Mouse (Mus musculus) layer of hippocampus, postnatal 10 days (tissue): ENCODE measurements at regions not wholly inside any gene's neighbourhood (a gene's known extent, or its start where the extent isn't known, plus 50 kb on each side); places are given as distances from the start of the nearest gene placed in this dataset.

Experiments used
- DNase-seq, 2 experiments: peaks; one replicate each; pipeline ENCODE4 v3.0.0; 2021; ENCODE audit warnings: low spot score in 2 of 2

DNA sequence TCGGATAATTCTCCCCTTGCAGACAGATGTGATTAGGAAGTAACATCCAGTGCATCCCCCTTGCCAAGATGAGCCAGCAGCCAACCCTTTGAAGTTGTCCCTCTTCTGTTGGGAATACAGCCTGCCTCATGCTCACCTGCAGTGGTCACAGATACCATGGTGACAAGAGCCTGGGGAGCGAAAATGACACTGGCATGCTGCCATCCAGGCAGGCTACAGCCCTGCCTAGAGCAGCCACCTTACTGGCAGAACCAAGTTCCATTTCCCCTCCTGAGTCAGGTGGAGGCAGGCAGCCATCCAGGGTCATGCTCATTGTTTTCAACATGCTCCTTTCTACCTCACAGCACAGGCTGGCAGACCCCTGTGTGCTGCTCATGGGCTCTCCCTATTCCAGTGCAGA is 661.6 kb downstream of the Defb40 start:
- DNase-seq = no peak

DNA sequence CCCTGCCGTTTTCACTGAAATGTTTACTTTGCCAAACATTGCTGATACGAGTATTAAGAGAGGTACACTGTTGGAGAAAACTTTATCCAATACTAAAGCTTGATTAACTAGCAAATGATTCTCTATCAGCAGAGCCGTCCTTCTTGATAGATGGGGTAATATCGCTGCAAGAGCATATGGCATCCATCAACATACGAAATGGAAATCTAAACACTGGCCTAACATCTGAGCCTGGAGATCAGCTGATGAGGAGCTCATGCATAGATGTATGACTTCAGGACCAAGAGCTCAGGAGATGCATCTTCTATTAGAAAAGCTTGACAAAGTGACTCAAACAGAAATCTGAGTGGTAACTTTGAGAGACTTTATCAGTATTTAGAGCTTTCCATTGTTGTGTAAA is 666.5 kb downstream of the Defb40 start:
- DNase-seq = no peak

DNA sequence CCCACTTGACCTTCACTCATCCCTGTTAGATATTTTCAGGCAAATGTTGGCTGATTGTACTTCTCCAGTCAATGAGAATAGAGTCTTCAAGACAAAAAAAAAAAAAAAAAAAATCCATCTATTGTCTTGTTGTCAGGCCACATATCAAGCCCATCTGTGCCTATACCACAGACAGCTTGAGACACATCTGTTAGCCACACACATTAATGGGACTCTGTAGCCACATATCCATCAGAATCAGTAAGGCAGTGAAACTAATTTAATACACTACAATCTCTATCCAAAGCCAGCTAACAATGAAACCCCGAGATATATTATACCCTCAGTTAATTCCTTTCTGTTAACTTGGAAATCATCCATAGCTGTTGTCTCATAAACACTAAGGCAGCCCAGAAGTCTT is 667.1 kb downstream of the Defb40 start:
- no peak for DNase-seq

DNA sequence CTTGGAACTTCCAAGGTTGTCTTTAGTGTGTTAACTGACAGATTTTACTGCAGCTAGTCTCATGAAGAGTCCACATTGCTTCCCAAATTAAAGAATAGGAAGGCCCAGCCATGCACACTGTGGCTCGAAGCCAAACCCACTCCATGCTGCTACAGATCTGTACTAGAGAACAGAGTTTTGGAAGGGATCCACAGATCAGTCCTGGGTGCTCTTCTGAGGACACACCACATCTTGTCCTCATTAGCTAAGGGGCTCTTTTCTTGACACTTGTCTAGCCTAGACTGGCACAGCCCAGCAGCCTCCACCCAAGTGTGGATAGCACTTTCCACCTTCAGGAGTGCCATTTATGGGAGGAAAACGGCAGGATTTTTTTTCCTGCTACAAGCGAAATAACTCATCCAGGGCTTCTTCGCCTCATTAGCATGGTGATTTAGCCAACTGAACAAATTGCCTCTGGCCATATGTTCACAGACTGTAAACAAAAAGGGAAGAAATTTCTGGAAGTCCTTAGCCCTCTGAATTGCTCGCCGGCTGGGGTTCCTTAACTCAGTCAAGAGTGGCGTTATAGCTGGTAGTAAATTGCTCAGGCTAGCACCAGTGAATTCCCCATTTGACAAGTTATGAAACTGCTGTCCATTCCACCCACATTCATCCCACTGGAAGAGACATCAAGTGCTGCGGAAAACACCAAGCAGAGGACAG is 690.4 kb downstream of the Defb40 start:
- peak in 1 of 2 experiments; percentile 20 for DNase-seq

DNA sequence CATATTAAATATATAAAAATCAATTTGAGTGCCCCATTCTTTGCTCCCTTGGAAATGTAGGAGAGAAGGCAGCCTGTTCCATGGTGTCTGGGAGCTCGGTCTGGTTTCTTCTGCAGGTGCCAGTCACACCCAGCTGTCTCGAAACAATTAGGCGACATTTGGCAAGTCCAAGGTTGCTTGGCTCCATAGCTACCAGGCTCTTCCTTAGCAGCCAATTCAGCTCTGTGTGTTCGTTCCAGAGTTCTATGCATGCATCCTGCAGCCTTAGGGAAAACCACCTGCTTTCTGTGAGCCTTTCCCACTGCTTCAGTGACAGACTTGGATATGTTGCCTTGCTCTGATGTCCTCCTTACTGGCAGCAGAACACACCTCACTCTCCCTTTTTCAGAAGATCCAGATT is 698.1 kb downstream of the Defb40 start:
- peak; percentile 7 to 16 for DNase-seq

DNA sequence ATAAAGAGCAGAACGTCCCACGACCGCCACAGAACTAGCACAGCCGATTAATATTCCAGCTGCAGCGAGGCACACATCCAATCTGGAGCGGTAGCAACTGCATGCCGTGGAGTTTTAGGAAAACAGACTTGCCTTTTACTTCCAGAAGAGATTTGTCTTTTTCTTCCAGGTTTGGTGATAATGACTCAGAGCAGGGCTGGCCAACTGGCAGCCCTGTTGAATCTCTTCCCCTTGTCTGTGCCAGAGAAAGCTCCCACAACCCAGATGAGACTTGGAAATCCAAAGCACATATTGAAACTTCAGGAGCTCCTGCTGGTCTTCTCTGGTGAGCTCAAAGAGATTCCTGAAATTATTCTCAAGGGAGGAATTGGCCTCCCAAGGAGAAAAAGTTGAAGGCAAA is 709.8 kb downstream of the Defb40 start:
- DNase-seq = peak; percentile 13 to 29

DNA sequence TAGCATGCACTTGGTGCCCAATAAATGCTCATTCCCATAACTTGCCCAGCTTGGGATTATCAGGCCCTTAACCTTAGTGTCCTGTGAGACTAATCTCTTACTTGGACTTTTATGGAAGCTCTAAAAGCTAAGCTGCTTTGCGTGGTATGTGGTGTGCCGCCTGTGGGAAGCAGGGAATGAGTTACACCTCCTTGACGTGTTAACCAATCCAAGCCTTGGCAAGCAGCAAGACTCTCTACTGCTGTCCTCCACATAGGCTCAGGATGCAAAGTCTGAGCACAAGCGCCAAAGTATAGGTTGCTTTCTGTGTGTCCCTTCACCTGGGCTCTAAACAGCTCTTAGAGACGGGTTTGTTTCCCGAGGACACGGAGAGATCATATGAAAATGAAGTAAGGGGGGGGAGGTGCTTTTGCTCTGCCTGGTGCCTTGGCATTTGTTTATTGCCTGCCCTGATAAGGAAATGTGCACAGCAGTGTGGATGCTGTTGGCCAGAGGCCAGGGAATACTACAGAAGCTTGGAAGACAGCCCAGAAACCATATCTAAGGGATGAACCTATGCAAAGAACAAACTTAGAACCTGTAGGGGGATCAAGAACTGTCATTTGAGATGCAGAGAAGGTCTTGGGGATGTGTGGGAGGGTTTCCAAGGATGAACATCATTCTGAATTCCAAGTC is 719.6 kb downstream of the Defb40 start:
- DNase-seq = no peak

DNA sequence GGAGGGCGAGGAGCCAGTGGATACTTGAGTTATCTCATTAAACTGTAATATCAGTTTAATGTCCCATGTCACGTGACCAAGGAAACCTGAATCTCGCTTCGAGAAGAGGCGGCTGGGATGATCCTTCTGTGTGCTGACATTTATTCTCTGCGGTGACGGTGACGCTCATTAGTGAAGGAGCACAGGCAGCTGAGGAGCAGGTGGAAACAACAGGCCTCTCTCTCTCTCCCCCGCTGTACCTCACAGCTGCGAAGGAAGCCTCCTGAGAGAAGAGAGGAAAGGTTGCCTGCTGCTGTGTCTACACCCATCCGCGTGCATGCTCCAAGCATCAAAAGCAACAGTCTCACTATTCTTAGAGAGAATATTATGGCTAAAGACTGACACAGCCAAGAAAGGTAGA is 731.8 kb downstream of the Defb40 start:
- DNase-seq = no peak

DNA sequence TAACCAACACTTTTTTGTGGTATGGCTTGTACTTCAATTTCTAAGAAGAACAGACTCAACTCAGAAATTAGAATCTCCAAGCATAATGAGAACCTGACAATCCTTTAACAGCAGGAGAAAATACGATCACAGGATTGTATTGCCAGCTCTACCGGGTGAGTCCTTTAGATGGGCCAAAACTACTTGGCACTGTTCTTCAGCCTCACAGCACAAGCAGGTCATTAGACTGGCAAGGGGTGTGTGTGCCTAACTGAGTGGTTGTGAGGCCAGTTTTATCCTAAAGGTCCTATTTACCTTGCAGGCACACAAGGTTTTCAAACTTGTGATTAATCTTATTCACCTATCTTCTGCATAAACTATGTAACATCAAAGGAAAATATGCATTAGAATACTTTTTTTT is 760.5 kb downstream of the Defb40 start:
- no peak for DNase-seq

DNA sequence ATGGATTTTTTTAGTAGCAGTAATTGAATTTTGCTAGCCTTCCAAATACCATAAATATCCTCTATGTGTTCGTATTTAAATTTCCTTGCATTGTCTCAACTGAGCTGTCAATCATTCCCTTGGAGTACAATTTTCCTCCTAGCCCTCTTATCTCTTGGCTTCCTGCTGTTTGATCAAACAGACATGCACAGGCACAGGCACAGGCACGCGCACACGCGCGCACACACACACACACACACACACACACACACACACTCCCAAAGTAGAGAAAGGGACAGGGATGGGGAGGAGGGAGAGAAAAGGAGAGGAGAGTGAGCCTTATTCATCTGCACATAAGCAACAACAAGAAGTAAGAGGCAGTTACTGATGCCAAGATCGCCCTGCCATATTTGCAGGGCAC is 760.9 kb downstream of the Defb40 start:
- DNase-seq = no peak

DNA sequence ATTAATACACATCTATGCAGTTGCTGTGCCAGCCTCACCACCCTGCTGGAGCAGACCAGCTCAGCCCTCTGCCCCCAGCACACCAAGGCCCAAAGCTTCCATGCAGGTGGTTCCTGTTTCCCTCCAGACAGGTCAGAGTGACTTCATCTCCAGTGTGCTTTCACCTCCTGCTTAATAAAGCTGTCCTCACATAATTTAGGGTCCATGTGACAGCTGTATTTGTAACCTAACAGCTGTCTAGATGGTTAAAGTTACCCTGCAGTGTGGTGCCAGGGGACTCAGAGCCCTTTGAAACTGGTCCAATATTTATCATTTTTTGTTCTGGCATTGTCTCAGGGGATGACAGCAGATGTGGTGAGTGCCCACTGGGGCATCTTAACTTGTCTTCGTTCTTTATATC is 761.5 kb downstream of the Defb40 start:
- no peak for DNase-seq

DNA sequence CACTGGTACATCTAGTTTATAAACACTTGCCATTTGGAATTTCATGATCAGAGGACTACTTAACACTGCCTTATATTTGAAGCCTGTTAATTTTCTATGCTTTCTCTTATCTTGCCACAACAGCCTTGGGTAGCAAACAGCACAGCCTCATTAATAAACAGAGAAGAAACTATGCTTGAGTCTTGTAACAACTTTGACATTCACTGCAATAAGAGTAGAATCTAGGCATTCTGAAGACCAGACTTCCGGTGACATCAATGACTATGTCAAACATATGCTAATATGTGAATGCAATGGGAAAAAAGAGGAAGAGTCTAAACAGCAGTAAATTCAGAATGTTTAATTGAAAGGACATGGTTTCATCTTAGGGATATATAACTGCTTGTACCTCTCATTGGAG is 768.0 kb downstream of the Defb40 start:
- no peak for DNase-seq

DNA sequence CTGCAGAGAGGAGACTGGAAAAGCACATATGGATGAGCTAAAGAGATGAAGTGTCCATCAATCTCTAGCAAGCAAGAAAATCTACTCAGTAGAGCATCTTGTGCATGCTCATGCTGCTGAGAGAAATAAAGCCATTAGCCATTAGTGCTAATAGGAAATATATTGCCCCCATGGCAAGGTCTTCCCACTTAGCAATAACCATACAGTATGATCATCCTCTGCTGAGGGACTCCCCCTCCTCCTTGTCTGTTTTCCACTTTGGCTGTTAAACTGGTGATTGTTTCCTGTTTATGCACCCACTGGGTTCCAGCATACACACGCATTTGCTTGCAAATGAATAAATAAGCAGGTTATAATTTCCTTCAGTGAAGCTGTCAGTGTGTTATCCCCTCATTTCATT is 769.4 kb downstream of the Defb40 start:
- no peak for DNase-seq

DNA sequence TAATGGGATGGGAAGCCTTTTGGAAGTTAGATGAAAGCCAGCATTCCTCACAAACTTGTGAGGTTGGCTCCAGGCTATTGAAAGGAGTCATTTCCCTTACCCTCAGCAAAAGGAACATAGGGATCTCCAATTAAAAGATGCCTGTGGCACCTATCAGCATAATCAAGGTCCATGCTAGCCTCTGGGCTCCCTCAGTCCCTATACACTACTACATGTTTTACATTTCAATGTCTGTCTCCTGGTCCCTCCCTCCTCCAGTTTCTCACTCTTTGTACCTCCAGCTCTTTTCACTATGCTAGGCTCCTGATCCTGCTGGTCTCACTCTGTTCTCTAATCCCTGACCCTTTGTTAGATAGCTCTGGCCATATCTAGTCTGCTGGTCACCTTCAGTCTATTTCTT is 790.6 kb downstream of the Defb40 start:
- no peak for DNase-seq

DNA sequence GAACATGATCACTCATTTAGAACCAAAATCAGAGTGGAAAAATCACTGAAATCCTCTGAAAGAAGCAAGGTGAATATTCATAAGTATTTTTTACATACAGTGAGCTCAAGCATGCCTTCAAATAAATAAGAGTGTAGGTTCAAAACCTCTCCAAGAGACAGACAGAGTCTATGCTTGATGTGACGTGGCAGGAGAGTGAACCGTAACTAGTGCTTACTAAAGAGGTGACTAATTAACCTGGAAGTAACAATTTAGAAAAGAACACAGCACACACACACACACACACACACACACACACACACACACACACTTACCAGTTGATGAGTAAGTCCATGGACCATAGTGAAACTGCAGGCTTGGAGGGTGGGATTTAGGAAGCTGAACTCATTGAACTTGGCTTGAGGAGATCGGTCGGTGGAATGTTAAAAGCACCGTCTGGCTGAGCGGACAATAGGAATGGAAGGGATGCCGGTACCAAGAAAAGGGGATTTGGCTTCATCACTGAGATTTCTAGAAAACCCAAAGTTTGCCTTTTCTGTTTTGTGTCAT is 802.4 kb downstream of the Defb40 start:
- DNase-seq = no peak

DNA sequence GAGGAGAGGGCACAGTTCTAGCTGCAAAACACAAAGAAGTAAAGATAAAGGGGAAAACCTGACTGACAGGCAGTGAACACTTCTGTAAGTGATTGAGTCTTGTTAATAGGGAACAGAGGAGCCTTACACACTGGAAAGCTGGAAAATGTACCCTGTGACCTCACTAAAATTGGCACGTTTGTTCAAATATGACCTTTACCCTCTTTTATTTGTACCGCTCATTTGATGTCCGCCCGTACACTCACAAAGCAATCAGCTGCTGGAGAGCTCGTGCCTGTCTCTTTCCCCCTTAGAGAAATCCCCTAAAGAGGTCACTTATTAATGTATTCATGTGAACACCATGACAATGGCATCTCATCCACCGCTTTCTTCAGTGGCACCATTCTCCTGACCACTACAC is 819.4 kb downstream of the Defb40 start:
- no peak for DNase-seq

DNA sequence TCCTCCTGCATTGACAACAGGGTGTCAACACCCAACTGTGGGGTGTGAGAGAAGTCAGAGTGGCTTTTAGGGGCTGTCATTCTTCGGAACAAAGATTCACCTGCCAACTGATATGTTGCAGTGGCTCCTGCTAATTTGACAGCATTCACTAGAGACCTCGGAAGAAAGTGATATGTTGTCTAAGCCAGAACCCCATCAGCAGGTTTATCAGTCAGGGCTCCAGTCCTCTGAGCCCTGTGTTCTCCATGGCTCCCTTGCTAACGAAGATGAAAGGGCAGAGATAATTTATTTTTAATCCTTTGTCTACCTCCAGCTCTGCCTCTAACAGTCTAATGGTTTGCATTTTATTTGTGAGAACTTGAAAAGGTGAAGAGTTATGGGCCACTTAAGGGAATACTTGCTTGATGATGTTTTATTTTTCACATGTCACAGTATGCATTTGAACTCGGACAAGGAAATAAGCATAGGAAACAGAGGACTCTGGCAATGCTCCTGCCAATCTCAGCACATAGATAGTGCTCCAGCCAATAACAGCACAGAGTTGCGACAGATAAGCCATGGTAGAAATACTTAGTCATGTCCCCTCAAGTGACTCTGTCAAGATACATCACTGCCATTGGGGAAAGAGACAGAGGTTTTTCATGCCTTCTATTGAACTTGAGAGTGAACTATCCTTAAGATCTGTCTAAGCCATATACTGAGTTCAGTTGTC is 862.6 kb downstream of the Defb40 start:
- no peak for DNase-seq

DNA sequence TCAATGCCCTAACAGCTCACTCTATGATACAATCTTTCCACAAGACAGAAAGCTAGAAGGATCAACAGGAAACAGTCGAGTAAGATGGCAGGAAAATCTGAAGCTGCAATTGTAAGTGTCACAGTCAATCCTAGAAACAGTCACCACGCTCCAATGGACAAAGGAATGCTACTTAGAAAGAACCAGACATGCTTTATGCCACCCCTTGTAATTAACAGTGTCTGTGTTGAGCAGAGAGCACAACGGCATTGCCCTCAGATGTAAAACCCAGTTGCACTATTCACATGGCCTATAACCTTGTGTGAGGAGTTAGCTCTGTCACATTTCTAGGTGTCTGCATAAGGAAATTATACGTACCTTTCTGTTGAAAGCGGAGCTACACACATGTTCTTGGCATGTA is 864.8 kb downstream of the Defb40 start:
- no peak for DNase-seq

DNA sequence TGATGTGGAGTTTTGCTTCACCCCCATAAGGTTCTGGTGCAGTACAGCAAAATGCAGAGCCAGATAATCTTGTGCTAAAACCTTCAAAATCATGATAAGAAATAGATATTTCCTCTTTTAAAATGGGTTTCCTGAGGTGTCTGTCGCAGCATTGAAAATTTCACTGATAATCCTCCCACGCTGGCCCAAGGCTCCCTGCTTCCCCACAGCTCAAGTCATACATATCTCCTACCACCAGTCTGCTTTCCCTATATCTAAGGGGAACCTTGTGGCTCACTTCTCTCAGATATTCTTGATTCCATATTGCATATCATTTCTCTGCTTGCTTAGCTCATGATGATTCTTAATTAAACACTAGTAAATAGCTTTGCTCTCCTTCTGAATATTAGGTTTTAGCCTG is 868.6 kb downstream of the Defb40 start:
- DNase-seq = no peak

DNA sequence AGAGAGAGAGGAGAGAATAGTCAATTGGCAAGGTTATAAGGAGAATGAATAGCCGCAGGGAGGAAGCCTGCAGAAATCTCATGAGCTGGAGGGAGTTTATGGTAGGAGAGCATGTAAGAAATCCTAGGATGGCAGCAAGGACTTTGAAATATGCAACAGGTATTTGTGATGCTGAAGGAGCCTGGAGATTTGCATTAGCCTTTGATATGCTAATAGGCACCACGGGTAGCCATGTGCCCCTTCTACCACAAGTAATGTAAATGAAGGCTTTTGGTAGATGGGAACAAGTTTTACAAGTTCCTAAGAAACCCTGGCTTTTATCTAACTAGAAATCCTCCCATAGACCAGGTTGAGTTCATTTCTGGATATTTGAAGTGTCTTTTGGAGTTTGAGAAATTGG is 871.2 kb downstream of the Defb40 start:
- no peak for DNase-seq

DNA sequence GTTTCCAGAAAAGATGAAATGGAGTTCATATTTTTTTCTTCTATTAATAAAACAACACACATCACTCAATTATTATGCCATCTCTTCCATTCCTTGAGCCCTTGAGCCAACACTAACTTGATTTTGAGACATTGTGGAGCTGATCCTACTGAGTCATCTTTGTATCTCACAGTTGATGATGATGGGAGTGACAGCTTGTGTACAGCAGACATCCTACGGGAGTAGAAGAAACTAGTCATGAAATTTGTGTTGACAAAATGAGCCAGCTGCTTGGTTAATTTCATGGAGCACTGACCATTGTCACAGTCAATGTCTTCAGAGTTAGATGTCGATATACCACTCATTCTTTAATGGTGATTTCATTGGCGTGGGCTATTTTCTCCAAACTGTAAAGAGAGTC is 912.6 kb downstream of the Defb40 start:
- DNase-seq = no peak

DNA sequence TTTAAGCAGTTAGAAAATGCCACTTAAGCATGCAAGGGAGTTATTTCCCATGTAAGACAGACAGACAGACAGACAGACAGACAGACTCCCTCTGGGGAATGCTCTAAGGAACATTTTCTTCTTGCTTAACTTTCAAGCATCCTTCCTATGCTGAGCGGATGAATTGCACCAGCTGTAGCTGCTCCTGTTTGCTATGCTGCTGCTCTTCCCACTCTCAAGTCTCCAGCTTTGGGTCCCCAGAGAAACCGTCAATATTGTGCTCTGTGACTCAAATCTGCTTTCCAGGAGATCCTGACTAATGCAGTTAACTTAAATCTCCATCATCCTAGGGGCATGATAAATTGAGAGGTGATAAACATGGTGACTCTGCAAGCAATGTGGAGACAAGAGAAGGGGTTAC is 918.5 kb downstream of the Defb40 start:
- DNase-seq = no peak
